Mouse (Mus musculus): ENCODE measurements around the gene Ldlr.

DNA sequence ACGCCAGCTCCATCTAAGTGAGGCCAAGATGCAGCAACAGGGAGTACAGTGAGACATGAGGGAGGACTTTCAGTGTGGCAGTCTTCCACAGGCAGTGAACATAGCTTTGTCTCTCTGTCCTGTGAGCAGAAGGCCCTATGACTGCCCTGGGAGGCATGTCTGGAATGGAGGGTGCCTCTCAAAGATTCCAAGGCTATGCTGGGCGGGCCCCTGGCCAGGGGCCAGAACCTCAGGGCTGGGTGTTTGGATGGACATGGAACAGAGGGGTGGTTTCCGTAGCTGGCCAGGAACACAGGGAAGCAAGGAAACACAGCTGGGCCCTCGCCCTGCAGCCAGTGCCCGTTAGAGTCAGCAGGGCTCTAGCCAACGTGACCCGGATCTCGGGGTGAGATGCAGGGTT is 68.6 kb downstream of the Ldlr start:
- no peak for TF ChIP-seq CTCF (conservative IDR thresholded peaks at IDR 0.05; ENCODE audit: insufficient read depth, insufficient read length, low read depth, low read length)
- TF ChIP-seq POLR2A (IDR thresholded peaks at IDR 0.05; ENCODE audit: low read depth, low read length), result no peak

All from kidney, adult 2 months (tissue).